Mouse (Mus musculus): ENCODE measurements around the gene Ucn3. TPM values are rescaled to one million over a fixed set of nuclear protein-coding genes. Genes with fewer than 3 reads are reported as not detected.
"Not testable (repeated sequence)": the region's sequence is repeated elsewhere in the genome, so short reads cannot be mapped to it uniquely, and the experiment has no call there.

Gene Ucn3
- total RNA-seq (2021) = not detected

DNA sequence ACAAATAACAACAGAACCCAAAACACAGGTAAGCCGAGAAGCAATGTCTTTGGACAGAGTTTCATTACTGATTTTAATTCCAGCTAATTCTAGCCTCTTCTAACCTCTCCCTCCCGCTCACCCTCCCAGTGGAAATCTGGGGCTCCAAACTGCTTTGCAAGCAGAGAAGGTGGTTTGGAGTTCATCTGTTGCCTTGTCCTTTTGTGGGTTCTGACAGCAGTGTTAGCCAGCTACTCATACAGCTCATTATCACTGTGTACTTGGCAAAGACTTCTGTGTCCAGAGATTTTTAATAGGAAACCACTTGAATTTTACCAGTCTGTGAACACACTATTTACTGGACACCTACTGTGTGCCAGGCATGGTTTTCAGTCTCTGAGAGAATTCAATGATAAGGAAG is at the start of gene Ucn3:
TSS of gene Ucn3 (minus strand) at position 101 of the 400 bp plus-strand sequence.
- intact Hi-C loops (cut with DNase I) = no loop called here
- DNase-seq = no peak

DNA sequence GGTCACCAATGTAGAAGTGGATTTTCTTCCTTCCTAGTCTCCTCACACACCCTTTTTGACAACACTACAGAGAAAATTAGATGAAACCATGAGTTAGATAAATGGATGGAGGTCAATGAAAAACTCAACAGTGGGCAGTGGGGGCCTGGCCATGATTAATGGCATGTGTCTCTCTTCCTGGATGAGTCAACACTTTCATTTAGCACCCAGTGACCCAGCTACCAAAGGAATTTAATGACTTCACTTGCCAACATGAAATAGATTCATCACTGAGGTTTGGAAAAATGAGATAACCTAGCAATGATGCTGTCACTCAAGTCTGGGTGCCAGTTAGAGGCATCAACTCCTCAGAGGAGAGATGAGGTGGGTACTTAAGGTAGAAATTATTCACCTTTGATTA is 46.9 kb upstream of the Ucn3 start:
- intact Hi-C loops (cut with DNase I) = no loop called here

DNA sequence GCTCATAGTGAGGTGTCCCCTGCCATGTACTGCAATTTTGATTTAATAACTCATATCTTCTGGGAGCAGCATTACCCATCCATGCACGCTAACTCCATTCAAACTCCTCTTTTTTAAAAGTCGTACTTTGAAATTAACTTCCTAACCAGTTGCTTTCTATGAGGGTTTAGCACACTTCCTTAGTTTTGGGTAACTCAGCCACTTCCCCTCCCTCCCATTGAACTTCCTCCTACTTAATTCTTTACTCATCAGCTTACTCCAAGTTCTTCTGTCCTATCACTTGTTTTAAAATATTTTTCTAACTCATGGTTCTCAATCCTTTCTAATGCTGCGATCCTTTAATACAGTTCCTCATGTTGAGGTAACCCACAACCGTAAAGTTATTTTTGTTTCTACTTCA is 23.7 kb upstream of the Ucn3 start:
- DNase-seq = no peak
- intact Hi-C loops (cut with DNase I) = no loop called here

More for the DNA sequence above, 46.9 kb upstream of the Ucn3 start:
- DNase-seq = no peak

DNA sequence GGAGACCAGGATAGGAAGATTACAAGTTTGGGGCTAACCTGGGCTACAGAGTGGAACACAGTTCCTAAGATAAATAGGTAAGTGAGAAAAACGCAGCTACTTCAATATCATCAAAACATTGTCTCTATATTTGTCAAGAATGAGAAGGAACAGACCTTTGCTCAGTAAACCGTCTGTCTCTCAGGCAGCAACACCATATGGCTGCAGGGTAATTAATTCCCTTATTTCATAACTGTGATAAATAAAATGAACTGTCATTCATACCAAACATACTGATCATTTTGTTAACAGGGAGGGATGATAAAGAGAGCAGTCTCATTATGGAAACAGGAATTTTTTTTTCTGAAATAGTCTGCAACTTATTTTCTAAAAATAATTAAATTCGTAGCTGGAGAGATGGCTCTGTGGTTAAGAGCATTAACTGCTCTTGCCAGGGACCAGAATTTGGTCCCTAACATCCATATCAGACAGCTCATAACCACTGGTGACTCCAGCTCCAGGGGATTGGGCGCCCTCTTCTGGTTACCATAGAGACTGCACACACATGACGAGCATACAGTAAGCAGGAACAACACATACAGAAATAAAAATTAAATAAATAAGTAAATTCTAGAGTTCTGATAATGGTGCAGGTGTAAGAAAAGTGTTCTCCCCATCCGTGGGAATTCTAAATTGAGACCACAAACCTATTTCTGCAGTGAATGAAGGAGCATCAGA is 6.2 kb upstream of the Ucn3 start:
- DNase-seq = no peak
- intact Hi-C loops (cut with DNase I) = no loop called here

DNA sequence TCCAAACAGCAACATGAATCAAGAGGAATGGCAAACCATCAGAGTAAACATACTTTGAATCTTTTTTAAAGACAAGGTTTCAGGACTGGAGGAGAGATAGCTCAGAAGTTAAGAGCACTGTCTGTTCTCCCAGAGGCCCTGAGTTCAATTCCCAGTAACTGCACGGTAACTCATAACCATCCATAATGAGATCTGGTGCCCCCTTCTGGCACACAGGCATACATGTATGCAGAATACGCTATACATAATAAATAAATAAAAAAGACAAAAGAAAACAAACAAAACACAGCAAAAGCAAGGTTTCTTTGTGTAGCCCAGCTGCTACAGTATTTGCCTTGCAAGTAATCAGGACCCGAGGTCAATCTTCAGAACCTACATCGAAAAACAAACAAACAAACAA is 4.3 kb upstream of the Ucn3 start:
- intact Hi-C loops (cut with DNase I) = no loop called here

DNA sequence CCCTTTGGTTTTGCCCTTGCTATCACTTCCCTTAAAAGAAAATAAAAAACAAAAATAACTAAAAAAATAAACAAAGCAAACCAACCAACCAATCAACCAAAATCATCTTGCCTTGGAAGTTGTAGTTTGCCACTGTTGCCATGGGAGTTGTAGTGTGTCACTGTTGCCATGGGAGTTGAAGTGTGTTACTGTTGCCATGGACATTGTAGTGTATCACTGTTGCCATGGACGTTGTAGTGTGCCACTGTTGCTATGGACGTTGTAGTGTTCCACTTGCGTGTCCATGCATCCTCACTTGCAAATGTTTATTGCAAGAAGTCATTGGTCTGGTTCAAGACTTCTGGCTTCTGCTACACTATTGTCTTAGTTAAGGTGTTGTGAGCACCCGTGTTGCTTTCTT is 2.1 kb upstream of the Ucn3 start:
- intact Hi-C loops (cut with DNase I) = no loop called here
- no peak for DNase-seq

More for the DNA sequence above, 4.3 kb upstream of the Ucn3 start:
- no peak for DNase-seq

DNA sequence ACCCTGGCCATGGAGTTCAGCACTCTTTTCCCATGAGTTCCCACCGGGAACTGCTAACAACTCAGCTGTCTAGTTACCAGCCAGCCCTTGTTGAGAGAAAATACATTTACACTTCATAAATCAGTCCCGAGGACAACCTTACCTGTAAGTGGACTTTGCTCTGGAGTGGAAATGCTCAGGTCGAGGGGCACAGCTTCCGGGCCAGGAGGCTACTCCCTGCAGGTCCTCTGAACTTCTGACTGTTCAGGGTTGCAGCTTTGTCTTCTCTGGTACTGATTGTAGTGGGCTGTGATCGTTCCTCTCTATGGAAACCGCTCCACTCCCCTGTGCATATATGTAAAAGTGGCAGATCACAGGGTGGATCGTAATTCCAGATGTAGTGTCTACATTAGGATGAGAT is 450 bp downstream of the Ucn3 start:
- intact Hi-C loops (cut with DNase I) = no loop called here
- no peak for DNase-seq

DNA sequence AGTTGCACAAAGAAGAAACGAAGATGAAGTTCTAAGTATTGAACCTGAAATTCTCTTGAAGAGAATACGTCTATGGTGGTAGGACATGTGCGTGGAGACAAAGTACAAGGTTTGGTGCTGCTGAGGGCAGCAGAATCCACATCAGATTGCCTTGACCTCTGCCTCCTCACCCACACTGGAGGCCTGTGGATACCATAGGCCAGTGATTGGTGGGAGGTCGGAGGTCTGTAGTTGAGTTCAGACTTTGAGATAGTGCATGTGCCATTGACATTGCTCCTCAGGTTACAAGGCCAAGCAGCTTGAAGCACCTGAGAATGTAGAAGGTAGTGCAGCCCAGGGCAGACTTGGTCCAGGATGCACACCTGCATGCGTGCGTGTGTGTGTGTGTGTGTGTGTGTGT is 19.1 kb downstream of the Ucn3 start:
- no peak for DNase-seq
- intact Hi-C loops (cut with DNase I) = no loop called here

DNA sequence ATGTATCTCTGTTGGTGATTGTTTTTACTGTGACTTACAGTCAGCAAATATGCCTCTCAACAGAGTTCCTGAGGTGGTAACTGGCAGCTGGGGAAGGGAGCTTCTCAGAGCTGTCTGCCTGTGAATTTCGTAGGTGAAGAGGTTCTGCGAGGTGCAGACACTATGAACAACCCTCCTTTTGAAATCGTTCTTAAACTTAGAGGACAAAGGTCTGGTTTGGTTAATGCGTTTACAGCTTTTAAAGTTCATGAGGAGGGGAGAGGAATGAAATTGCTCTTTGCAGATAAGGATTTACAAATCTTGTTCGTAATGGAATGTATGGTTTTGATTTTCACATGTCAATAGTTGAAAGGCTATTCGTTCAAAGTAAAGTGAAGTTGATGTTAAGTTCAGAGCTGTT is 19.5 kb downstream of the Ucn3 start:
- DNase-seq = no peak
- intact Hi-C loops (cut with DNase I) = no loop called here

DNA sequence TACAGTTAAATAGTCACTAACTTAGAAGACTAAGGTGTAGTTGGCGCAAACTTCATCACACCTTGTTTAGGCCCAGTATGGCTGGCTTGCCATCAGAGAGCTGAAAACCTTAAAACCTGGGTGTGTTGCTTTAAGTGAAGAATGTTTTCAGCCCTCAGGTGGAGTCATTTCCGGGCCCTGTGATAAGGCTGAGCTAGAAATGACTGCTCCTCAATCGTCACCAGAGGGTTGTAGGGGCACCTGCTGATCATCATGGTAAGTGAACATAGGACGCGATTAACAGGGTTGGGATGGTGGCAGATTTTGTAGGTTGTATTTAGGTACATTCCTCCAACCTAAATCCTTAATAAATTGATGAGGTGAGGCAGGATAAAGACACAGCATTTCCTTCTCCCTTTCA is 20.7 kb downstream of the Ucn3 start:
- intact Hi-C loops (cut with DNase I) = no loop called here

DNA sequence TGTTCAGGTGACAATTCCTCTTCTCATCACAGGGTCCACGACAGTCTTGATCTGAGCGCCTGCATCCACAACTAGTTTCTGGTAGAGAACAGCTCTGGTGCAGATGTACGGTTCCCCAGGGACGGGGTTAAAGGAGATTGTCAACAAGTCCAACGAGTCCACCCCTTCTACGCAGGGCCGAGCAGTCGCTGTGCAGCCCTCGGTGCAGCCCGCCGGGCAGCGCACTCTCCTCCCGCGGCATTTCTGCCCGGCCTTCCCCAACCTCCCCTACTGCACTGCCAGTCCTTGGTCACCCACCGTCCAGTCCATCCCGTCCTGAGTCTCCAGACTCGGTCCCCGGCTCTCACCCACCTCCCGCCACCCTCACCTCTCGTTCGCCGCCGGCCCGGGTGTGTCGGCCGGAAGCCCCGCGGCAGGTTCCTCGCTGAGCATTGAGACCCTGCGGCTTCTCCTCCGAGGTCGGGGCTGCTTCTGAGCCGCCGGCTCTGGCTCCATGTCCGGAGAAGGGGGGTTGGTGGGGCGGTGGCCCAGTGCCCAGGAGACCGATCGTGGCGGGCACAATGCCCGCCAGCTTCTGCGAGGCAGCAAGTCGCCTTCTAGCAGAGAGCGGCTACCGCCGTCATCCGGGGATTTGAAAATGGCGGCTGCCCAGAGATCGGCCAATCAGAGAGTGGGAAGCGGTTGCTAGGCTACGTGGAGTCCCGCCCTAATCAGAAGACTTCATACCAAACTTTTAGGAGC is 27.4 kb downstream of the Ucn3 start, which contains the start of the genes Net1 and Tubal3:
TSS of gene Net1 (minus strand) at position 650 of the 741 bp plus-strand sequence.
TSS of gene Tubal3 (plus strand) at position 704 of the 741 bp plus-strand sequence.
- peak; percentile 89 to 91 for DNase-seq

More for the DNA sequence above, 20.7 kb downstream of the Ucn3 start:
- no peak for DNase-seq

DNA sequence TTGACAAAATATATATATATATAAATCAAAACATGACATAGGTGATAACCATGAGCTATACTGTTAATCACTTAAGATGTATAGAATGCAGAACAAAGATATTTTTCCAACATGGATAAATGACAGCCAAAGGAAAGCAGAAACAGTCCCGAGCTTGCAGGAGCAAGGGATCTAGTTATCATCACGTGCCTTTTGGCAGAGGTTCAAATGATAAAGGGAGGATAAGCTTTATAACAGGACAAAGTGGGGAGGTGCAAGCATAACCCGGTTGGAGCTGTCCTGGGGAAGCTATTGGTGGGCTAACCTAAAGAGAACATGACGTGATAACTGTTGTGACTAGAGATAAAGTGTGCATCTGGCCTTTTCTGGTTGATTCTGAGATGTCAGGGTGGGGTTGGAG is 31.6 kb downstream of the Ucn3 start:
- intact Hi-C loops (cut with DNase I) = no loop called here

More for the DNA sequence above, 27.4 kb downstream of the Ucn3 start, which contains the start of the genes Net1 and Tubal3:
- intact Hi-C loops (cut with DNase I) = no loop called here

DNA sequence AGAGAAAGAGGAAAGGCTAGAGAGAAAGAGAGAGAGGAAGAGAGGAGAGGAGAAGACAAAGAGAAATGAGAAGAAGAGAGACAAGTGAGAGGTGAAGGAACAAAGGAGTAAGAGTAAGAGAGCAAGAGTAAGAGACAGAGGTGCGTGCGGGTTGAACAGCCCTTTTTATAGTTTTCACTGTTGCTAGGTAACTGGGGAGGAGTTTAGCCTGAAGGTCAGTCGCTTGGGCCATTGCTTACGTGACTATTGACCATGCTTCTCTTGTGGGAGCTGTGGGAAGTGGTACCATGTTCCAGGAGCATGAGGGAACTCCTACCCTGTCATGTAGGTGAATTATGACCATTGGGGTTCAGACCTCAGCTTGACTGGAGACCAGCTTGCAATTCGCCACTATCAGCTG is 34.8 kb downstream of the Ucn3 start:
- intact Hi-C loops (cut with DNase I) = no loop called here

More for the DNA sequence above, 31.6 kb downstream of the Ucn3 start:
- no peak for DNase-seq

DNA sequence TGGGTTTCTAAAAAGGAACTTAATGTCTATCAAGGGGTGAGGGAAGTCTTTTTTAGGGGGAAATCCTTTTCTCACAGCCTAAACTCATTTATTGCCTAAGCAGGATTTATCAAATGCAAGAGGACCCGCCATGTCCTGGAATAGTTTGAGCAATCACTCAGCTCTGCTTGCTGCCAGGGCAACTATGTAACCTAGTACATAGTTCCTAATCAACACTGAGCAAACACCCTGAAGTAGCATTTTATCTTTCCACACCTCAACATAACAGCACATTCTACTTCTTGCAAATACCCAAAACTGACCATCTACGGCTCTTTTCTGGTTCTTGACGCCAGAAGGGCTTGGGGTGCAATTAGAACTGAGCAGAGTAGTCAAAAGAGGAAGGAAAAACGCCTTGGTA is 36.9 kb downstream of the Ucn3 start:
- intact Hi-C loops (cut with DNase I) = no loop called here
- DNase-seq = no peak

More for the DNA sequence above, 34.8 kb downstream of the Ucn3 start:
- no peak for DNase-seq

DNA sequence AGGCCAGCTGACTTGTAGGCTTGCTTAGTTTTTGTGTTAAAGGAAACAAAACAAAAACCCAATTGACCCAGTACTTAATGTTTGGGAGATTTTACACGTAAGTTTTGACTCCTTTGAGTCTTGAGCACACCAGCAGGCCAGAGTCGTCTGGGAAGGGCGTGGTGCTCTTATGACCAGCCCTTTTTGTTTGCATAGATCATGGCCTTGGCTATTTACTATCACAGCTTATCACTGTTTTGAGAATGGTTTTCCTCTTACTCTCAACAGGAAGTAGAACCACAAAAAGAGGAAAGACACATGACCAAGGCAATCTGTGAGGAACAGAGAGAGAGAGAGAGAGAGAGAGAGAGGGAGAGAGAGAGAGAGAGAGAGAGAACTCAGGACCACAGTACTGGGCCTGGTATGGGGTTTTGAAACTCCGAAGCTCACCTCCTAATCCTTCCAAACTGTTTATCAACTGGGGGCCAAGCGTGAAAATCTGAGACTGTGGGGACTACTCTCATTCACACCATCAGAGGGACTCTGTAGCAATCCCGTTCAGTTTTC is 37.9 kb downstream of the Ucn3 start:
- no peak for DNase-seq
- intact Hi-C loops (cut with DNase I) = no loop called here

DNA sequence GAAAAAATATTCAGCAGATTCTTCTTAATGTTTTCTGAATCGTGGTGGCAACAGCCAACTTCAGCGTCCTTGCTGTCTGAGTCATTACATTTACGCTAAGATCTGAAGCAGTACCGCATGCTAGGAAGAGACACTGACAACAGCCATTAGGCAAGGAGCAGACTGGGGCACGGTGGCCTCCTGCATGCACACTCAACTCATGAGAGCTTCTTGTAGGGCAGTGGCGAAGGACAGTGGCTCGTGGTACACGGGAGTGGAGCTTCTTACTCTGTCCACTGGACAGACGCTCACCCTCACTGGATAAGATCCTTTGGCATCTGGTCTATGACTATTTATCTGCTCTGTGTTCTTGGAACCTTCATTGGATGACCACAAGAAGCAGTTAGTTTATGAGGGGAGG is 45.8 kb downstream of the Ucn3 start:
- intact Hi-C loops (cut with DNase I) = loop anchor here (2.0 to 10.0 kb wide), 3 partner anchors 102 to 494 kb away; no protein-coding TSS in a partner anchor
- DNase-seq = no peak

DNA sequence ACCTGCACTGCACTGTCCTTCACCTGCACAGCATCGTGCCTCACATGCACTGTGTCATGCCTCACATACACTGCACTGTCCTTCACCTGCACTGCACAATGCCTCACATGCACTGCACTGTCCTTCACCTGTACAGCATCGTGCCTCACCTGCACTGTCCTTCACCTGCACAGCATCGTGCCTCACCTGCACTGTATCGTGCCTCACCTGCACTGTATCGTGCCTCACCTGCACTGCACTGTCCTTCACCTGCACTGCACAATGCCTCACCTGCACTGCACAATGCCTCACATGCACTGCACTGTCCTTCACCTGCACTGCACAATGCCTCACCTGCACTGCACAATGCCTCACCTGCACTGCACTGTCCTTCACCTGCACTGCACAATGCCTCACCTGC is 46.9 kb downstream of the Ucn3 start:
- intact Hi-C loops (cut with DNase I) = loop anchor here (2.0 to 10.0 kb wide), 3 partner anchors 103 to 493 kb away; no protein-coding TSS in a partner anchor
- DNase-seq = not testable (repeated sequence)

DNA sequence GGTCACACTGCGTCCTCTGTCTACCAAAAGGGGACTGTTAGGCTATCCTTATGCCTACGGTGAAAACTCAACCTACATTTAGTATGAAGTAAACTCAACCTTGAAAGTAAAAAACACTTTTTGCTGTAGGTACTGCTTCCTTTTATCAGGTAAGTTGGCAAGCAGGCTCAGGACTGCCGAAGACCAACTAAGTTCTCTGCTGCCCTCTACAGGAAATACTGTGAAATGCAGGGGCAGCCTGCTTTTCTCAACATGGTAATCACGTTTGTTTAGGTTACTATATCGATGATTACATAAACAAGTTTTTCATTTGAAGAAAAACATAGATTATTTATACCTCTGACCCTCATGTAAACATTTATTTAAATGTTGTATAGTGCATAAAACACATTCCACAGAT is 48.2 kb downstream of the Ucn3 start:
- intact Hi-C loops (cut with DNase I) = loop anchor here (1.0 to 10.0 kb wide), 3 partner anchors 232 to 492 kb away; no protein-coding TSS in a partner anchor
- DNase-seq = peak; percentile 69 to 79

DNA sequence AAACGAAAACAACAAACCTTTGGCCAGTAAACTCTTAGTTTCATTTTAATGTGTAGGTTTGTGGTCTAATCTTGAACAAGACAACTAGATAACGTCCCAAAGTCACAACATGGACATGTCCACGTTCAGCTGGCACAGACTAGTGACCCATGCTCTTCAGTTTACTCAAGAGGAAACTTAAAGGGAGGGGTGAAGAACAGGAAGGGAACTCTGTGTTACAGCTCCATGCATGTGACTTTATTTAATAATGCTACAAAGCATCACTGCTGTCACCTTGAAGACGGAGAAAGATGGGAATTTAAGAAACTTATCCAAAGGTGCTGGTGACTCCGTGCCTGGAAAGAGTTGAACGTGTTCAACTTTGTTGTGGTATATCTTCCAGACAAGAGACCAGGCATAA is 49.1 kb downstream of the Ucn3 start:
- no peak for DNase-seq
- intact Hi-C loops (cut with DNase I) = loop anchor here (10.0 kb wide), 2 partner anchors 351 to 491 kb away; no protein-coding TSS in a partner anchor

DNA sequence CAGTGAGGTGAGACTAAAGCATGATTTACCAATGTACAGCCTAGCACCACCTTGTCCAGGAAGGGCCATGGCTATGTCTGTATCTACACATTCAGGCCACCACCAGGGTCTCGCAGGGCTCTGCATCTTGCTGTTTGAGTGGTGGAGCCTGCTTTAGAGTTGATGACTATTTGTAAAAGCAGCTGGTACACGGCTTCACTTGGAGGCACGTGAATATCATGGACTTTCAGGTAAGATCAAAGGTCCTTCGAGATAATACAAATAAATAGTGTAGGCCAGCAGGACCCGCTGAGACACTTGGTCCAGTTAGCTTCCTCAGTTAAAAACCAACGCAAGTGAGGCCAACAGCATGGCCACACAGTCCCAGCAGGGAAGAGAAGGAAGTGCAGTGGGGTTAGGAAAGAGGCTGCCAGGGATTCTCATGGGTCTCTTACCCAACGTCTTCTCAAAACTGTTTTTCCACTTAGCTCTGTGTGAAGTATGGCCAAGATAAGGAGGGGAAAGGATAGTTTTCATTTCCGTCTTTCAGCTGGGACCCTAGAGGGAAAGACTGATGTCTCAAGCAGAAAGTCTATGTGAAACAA is 49.7 kb downstream of the Ucn3 start:
- no peak for DNase-seq
- intact Hi-C loops (cut with DNase I) = loop anchor here (10.0 kb wide), 2 partner anchors 351 to 491 kb away; no protein-coding TSS in a partner anchor

DNA sequence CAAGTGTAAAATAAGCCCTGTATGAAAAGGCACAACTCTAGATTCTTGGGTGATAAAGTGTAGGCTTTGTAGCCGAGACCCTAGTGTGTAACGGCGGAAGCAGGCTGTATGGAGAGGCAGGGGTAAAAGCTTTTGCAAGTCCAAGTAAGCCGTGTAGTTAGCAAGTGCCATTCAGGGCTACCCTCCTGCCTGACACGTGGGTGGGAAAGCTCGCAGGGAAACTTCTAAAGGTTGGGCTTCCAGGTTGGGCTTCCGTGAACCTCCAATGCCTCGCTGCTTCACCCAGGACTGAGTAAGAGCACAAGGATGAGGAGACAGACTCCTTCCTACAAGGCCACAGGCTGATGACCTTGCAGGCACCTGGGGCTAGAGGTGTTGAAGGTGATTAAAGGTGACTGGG is 50.6 kb downstream of the Ucn3 start:
- DNase-seq = no peak
- intact Hi-C loops (cut with DNase I) = loop anchor here (5.0 to 10.0 kb wide), 4 partner anchors 82 to 490 kb away; no protein-coding TSS in a partner anchor
